Mouse (Mus musculus) E14TG2a.4 (cell line): ENCODE results near the gene Fbxo30.

ENCODE experiments used
- H3K27me3 ChIP-seq: 2 replicates; pipeline ENCODE4 v1.6.1; 2014; ENCODE audit warnings: low read length, control low read depth; ENCODE audit not compliant: insufficient read depth
- H3K36me3 ChIP-seq: 2 replicates; pipeline ENCODE4 v1.6.1; 2014; ENCODE audit warnings: low read length, control low read depth; ENCODE audit not compliant: insufficient read depth
- H3K4me1 ChIP-seq: replicated peaks from 2 replicates; pipeline ENCODE4 v1.6.1; 2014; ENCODE audit warnings: low read depth, low read length, control low read depth
- H3K4me3 ChIP-seq: replicated peaks from 2 replicates; pipeline ENCODE4 v1.5.1; 2014; ENCODE audit warnings: mild to moderate bottlenecking, low read length
- H3K9me3 ChIP-seq: 2 replicates; pipeline ENCODE4 v1.6.1; 2014; ENCODE audit warnings: low read length, control low read depth
- CTCF ChIP-seq: conservative IDR thresholded peaks from 2 replicates; pipeline ENCODE4 v1.5.1; 2014; ENCODE audit warnings: low read length
- NANOG ChIP-seq: IDR thresholded peaks from 2 replicates; pipeline ENCODE4 v1.6.1; 2014; ENCODE audit warnings: borderline replicate concordance, low read length, mixed read lengths
- POU5F1 ChIP-seq: IDR thresholded peaks from 2 replicates; pipeline ENCODE4 v1.6.1; 2014; ENCODE audit warnings: low read length, borderline replicate concordance

The Fbxo30 gene

DNA sequence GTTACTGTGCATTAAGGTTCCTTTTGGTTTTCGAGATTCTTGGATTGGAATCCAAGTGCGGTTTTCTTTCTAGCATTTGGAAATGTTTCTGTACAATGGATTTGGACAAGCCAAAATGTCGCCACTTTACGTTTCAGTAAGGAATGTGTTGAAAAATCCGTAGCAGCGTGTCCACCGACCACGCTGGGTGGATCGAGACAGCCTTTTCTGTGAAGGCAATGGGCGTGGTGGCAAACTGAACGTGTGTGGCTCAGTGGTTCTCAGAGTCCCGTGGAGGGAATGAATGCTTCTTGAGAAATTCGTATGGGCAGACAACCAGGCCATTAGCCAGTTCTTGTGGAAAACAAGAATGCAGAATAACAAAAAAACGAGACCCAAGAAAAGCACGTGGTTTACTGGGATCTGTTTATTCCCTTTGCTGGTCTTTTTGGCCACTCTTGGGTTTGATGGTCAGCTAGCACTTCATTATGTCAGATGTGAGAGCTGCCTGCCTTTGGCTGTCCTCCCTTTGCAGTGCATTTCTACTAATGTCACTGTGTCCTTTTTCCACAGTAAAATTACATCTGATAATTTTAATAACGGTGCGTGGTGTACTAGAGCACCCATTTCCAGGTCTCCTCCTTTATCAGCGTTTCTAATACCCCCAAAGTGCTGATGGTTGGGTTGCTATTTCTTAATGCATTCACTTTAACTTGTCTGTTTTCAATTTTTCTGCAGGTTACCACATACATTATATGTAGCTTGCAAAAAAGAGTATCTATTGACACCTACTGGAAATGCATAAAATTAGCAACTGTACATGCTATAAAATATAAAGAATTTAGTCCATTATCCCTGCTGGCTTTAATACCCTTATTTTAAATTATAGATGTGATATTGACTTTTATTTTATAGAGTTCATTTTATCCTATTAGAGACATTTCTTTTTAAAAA, 63.7 kb downstream of the Fbxo30 start:
- Histone ChIP-seq H3K4me1 (peaks cover 16% of the 10 kb centered on the region), H3K27me3 (peaks cover 6% of the 10 kb centered on the region), H3K36me3 (no peaks in the 10 kb centered on the region), H3K4me3 (no peak overlapping the region), H3K9me3 (peaks cover 5% of the 10 kb centered on the region; the same call in 1 of the 2 replicates)
- no peak for TF ChIP-seq NANOG
- no peak for TF ChIP-seq POU5F1
- no peak for TF ChIP-seq CTCF
